In genomic region chr5:129264363-129264762, GRCm38 (mm10) we compare ENCODE assay signal across 25 mouse cellular contexts.
"Had no signal": no experiment of that assay in that cellular context is flagged by ENCODE, and none has a peak within 500 bp of the region (broad histone marks: within the 10 kb centered on the region; RNA-seq: fewer than 3 reads in every experiment).

No protein-coding gene starts in this region.

- H3K27me3 ChIP-seq: hindbrain, embryonic 13.5 days; hindbrain, embryonic 15.5 days had no signal

- H3K27ac ChIP-seq: gastrocnemius, adult 2 months; heart, embryonic 10.5 days; heart, embryonic 13.5 days; heart, embryonic 15.5 days; hindbrain, embryonic 13.5 days; hindbrain, embryonic 15.5 days; hindbrain, postnatal 0 days; kidney, embryonic 15.5 days; kidney, postnatal 0 days; limb, embryonic 13.5 days; limb, embryonic 15.5 days had no signal

- H3K9ac ChIP-seq: heart, embryonic 13.5 days; heart, embryonic 15.5 days; hindbrain, embryonic 13.5 days; hindbrain, embryonic 15.5 days; kidney, embryonic 15.5 days; limb, embryonic 13.5 days; limb, embryonic 15.5 days had no signal

- H3K4me3 ChIP-seq: gastrocnemius, adult 2 months; heart, embryonic 10.5 days; heart, embryonic 13.5 days; heart, embryonic 15.5 days; hindbrain, embryonic 13.5 days; hindbrain, embryonic 15.5 days; kidney, embryonic 15.5 days; limb, embryonic 13.5 days; limb, embryonic 15.5 days had no signal

- H3K4me2 ChIP-seq: heart, embryonic 13.5 days; heart, embryonic 15.5 days; hindbrain, embryonic 13.5 days; hindbrain, embryonic 15.5 days; kidney, embryonic 15.5 days; limb, embryonic 13.5 days; limb, embryonic 15.5 days had no signal

- DNase-seq: gastrocnemius, adult 2 months; gastrocnemius, postnatal 10 days; gastrocnemius, postnatal 25 days; heart, adult 18-20 months; heart, postnatal 14 days; heart, postnatal 36 days; kidney, adult 11 months; kidney, adult 2 months; kidney, adult 9 months; kidney, postnatal 14 days; kidney, postnatal 36 days; layer of hippocampus, adult 9-11 months; layer of hippocampus, postnatal 36 days; left cerebral cortex, postnatal 4 days had no signal

- H3K9me3 ChIP-seq: heart, embryonic 10.5 days; heart, embryonic 13.5 days; heart, embryonic 15.5 days; hindbrain, embryonic 13.5 days; hindbrain, embryonic 15.5 days; kidney, embryonic 15.5 days; limb, embryonic 13.5 days; limb, embryonic 15.5 days had no signal

- ATAC-seq: hindbrain, postnatal 0 days; intestine, embryonic 16.5 days had no signal

- H3K36me3 ChIP-seq: heart, embryonic 10.5 days; heart, embryonic 13.5 days; heart, embryonic 15.5 days; hindbrain, embryonic 13.5 days; hindbrain, embryonic 15.5 days; kidney, embryonic 15.5 days; limb, embryonic 13.5 days; limb, embryonic 15.5 days had no signal
